Mouse (Mus musculus) intestine, embryonic 16.5 days (tissue): ENCODE results near the gene Vmn2r81. TPM values are rescaled to one million over a fixed set of nuclear protein-coding genes. Genes with fewer than 3 reads are reported as not detected.
A peak's percentile ranks its signal among the peaks of the same experiment; 100 is the strongest.
"Not testable (repeated sequence)": the region's sequence is repeated elsewhere in the genome, so short reads cannot be mapped to it uniquely, and the experiment has no call there.

Experiments used
- ATAC-seq: fragments of 200-750 bp; cut with Nextera tagmentation; 2 replicates; pipeline ENCODE4 v1.8.0; 2017; ENCODE audit warnings: moderate TSS enrichment, moderate library complexity
- H3K27ac ChIP-seq: fragments of 300-500 bp; sonication (generic); 2 replicates; pipeline ENCODE4 v1.5.1; 2014; ENCODE audit warnings: mild to moderate bottlenecking, low read length
- H3K27me3 ChIP-seq: fragments of 300-500 bp; sonication (generic); replicated peaks from 2 replicates; pipeline ENCODE4 v1.6.1; 2014; ENCODE audit warnings: low read length, control low read depth, mixed read lengths; ENCODE audit not compliant: control insufficient read depth, insufficient read depth
- H3K36me3 ChIP-seq: fragments of 300-500 bp; sonication (generic); 2 replicates; pipeline ENCODE4 v1.6.1; 2014; ENCODE audit warnings: low read length, control low read depth; ENCODE audit not compliant: control insufficient read depth, insufficient read depth
- H3K4me1 ChIP-seq: fragments of 300-500 bp; sonication (generic); 2 replicates; pipeline ENCODE4 v1.6.1; 2014; ENCODE audit warnings: low read length, control low read depth, mixed read lengths; ENCODE audit not compliant: control insufficient read depth, insufficient read depth
- H3K4me2 ChIP-seq: fragments of 300-500 bp; sonication (generic); 2 replicates; pipeline ENCODE4 v1.6.1; 2014; ENCODE audit warnings: low read depth, low read length, control low read depth
- H3K4me3 ChIP-seq: fragments of 300-500 bp; sonication (generic); 2 replicates; pipeline ENCODE4 v1.5.1; 2014; ENCODE audit warnings: mild to moderate bottlenecking, low read length
- H3K9ac ChIP-seq: fragments of 300-500 bp; sonication (generic); 2 replicates; pipeline ENCODE4 v1.6.1; 2014; ENCODE audit warnings: low read depth, low read length
- H3K9me3 ChIP-seq: fragments of 300-500 bp; sonication (generic); 2 replicates; pipeline ENCODE4 v1.6.1; 2016; ENCODE audit warnings: low read length, control low read depth; ENCODE audit not compliant: control insufficient read depth
- WGBS: fragments of 180-500 bp; shearing (Covaris S2); extraction: QIAGEN DNeasy Blood & Tissue Kit; methylation state at CpG from one replicate; pipeline ENCODE4 v1.1.7; 2014; 5-methylcytosine and 5-hydroxymethylcytosine counted together
- polyA plus RNA-seq: library from polyadenylated mRNA; unstranded; fragments of >200 nt; fragmentation: Nextera tagmentation; extraction: Ambion mirVana; gene quantifications from 2 replicates; pipeline ENCODE4 v1.2.1, GENCODE M21; 2015

Vmn2r81 gene
- not detected in 2 replicates for polyA plus RNA-seq

GRCm38 (mm10) chr10:79247392-79247791 is at the start of gene Vmn2r81:
TSS of gene Vmn2r81 (plus strand) at chr10:79247692.
- H3K36me3 ChIP-seq, H3K9ac ChIP-seq, ATAC-seq, H3K27ac ChIP-seq, H3K4me3 ChIP-seq, H3K4me1 ChIP-seq, H3K27me3 ChIP-seq, H3K4me2 ChIP-seq, H3K9me3 ChIP-seq: not testable (repeated sequence)
- 69% methylated on average over 3 of the region's 3 CpGs for WGBS

GRCm38 (mm10) chr10:79199973-79200372 is 47.5 kb upstream of the Vmn2r81 start:
- not testable (repeated sequence) for H3K9me3 ChIP-seq, H3K4me1 ChIP-seq, H3K36me3 ChIP-seq, H3K4me3 ChIP-seq, H3K27me3 ChIP-seq, H3K9ac ChIP-seq, H3K27ac ChIP-seq, H3K4me2 ChIP-seq, ATAC-seq
- 72% methylated on average over 1 of the region's 1 CpGs for WGBS

DNA sequence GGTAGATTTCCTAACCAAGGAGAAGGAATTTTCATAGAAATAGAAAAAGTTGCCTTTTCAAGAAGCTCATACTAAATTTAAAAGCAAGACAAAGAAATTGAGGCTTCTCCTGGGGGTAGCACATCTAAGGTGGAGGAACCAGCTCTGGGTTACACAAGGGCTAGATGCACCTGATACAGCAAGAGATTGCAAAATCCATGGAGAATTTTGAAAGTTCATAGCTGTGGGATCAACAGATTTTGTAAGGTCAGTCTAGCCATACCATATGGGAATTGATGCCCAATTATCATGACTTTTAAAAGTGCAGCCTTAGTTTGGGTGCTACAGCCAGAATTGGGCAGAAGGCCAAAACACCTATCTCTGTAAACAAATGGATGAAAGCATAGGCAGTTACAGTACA is 27.1 kb upstream of the Vmn2r81 start:
- no peaks in the 10 kb centered on the region for H3K27me3 ChIP-seq
- H3K27ac ChIP-seq: no peak overlapping the region
- no peaks in the 10 kb centered on the region for H3K36me3 ChIP-seq
- H3K9me3 ChIP-seq: no peaks in the 10 kb centered on the region
- no peak for ATAC-seq
- H3K4me2 ChIP-seq: no peak overlapping the region
- H3K9ac ChIP-seq: no peak overlapping the region
- H3K4me1 ChIP-seq: no peaks in the 10 kb centered on the region
- H3K4me3 ChIP-seq: no peak overlapping the region

GRCm38 (mm10) chr10:79221606-79222005 is 25.9 kb upstream of the Vmn2r81 start:
- no peak overlapping the region for H3K27ac ChIP-seq
- H3K4me3 ChIP-seq: no peak overlapping the region
- ATAC-seq: no peak

DNA sequence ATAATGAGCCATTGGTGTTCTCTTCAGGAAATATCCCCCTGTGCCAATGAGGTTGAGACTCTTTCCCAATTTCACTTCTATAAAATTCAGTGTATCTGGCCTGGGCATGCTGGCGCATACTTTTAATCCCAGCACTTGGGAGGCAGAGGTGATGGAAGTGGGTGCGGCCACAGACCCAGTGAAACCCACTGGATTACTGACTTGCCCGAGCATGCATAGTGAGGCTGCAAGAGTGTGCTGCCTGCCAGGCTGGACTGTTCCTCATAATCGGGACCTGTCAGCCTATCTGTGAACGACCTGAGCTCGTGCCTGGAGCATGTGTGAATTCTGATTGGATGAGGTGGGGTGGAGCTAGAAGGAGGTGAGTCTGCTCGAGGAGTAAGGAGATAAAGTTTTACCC is 25.3 kb upstream of the Vmn2r81 start:
- Histone ChIP-seq H3K36me3 (no peaks in the 10 kb centered on the region), H3K4me1 (no peaks in the 10 kb centered on the region), H3K4me3 (no peak overlapping the region), H3K9ac (no peak overlapping the region), H3K27ac (no peak overlapping the region), H3K4me2 (no peak overlapping the region), H3K27me3 (no peaks in the 10 kb centered on the region), H3K9me3 (no peaks in the 10 kb centered on the region)
- WGBS: 76% methylated on average over 7 of the region's 7 CpGs
- ATAC-seq: no peak

More at GRCm38 (mm10) chr10:79221606-79222005, 25.9 kb upstream of the Vmn2r81 start:
- no peaks in the 10 kb centered on the region for H3K4me1 ChIP-seq
- no peak overlapping the region for H3K4me2 ChIP-seq
- H3K36me3 ChIP-seq: no peaks in the 10 kb centered on the region
- no peaks in the 10 kb centered on the region for H3K9me3 ChIP-seq
- H3K9ac ChIP-seq: no peak overlapping the region
- no peaks in the 10 kb centered on the region for H3K27me3 ChIP-seq

DNA sequence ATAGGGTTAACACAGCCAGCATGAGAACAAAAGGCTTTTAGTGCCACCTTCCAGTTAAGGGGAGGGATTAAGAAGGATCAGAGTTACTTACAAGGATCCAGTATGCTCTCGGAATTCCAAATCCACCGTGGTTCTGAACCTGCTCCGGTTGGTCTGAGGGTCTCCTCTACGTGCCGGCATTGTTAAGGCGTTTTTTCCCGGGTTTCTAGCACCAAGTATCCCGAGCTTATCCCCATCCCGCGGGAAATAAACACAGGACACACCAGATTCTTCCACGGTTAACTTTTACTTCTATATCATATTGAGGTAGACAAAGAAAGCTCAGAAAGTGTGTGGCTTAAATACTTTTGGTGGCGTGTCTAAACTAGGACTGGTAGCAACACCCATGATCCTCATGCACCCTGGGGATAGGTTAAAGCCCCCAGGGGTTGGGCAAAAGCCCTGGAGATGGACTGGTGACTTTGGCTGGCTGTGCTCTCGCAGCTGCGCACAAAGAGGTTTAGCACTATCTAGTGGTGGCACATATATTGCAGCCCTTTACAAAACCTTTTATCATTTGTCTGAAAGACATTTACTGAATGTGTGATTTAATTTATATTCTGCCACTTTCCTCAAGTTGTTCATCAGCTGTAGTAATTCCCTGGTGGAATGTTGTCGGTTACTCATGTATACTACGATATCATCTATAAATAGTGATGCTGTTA is 74.7 kb downstream of the Vmn2r81 start:
- not testable (repeated sequence) for H3K27ac ChIP-seq, H3K9me3 ChIP-seq, H3K27me3 ChIP-seq, ATAC-seq, H3K4me1 ChIP-seq, H3K9ac ChIP-seq, H3K36me3 ChIP-seq
- peak overlapping the region; percentile 36 for H3K4me3 ChIP-seq
- 4% methylated on average over 16 of the region's 16 CpGs for WGBS
- H3K4me2 ChIP-seq: peak overlapping the region; percentile 38

DNA sequence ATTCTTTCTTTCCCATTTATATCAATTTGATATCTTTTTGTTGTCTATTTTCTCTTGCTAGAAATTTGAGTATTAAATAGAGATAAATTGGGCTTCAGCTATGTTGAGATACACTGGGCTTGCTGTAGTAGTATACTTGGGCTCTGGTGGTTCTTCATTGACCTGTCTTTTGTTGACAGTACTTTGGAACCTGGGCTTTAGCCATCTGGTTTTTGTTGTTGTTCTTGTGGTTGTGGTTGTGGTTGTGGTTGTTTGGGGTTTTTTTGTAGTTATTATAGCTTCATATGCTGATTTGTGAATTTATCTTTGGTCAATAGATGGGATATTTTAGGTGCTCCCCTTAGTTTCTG is 75.2 kb downstream of the Vmn2r81 start:
- no peak overlapping the region for H3K4me3 ChIP-seq
- no peaks in the 10 kb centered on the region for H3K4me1 ChIP-seq
- H3K27me3 ChIP-seq: no peaks in the 10 kb centered on the region
- H3K9ac ChIP-seq: no peak overlapping the region
- H3K27ac ChIP-seq: no peak overlapping the region
- no peaks in the 10 kb centered on the region for H3K36me3 ChIP-seq
- H3K9me3 ChIP-seq: no peaks in the 10 kb centered on the region
- no peak overlapping the region for H3K4me2 ChIP-seq
- no peak for ATAC-seq

Other genes with a start within 250 kb of the Vmn2r81 start
- gene Olfr1351, start 235.2 kb upstream of the Vmn2r81 start, polyA plus RNA-seq: not detected in 2 replicates
- not detected in 2 replicates for gene Olfr57, start 219.0 kb upstream of the Vmn2r81 start, polyA plus RNA-seq
- gene 2610008E11Rik, start 150.1 kb upstream of the Vmn2r81 start, polyA plus RNA-seq: 14.9 and 16.5 TPM in 2 replicates
- not detected in 2 replicates for gene Vmn2r80, start 98.9 kb upstream of the Vmn2r81 start, polyA plus RNA-seq
- not detected in 2 replicates for gene Vmn2r82, start 108.8 kb downstream of the Vmn2r81 start, polyA plus RNA-seq
- gene Vmn2r83, start 221.0 kb downstream of the Vmn2r81 start, polyA plus RNA-seq: not detected in 2 replicates